Mouse (Mus musculus) fat pad, adult 2 months (tissue): ENCODE data around the gene Irs2.
A peak's percentile ranks its signal among the peaks of the same experiment; 100 is the strongest.

Experiments used
- DNase-seq: peaks from one replicate; pipeline ENCODE4 v3.0.0-alpha.2; 2011; ENCODE audit warnings: low read depth, low spot score; ENCODE audit errors: extremely low read depth

Irs2 gene

DNA sequence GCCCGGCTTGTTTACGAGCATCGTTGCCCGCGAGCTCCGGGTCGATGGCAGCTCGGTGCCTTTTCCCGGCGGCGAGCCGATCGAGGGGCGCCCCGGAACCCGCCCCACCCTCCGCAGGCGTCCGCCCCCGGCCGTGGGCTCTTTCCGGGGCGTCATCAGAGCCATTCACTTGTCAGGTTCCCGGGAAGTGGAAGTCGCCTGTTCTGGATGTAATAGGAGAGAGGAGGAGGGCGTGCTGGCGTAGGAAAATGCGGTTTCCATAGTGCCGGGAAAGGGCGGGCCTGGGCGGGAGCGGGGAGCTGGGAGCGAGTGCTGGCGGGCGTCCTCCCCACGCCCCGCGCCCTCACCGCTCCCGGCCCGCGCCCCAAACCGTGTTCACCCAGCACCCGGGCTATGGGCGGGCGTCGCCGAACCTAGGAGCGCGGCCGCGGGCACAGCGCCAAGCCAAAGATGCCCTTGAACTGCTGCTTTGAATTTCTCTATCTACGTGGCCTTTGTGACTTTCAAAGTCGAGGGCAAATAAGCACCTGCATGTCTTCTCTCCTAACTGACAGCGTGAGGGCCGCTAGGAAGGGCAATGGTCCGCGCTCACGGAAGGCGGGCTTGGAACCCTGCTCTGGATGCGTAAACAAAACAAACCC, 1.3 kb upstream of the Irs2 start:
- DNase-seq, result no peak

DNA sequence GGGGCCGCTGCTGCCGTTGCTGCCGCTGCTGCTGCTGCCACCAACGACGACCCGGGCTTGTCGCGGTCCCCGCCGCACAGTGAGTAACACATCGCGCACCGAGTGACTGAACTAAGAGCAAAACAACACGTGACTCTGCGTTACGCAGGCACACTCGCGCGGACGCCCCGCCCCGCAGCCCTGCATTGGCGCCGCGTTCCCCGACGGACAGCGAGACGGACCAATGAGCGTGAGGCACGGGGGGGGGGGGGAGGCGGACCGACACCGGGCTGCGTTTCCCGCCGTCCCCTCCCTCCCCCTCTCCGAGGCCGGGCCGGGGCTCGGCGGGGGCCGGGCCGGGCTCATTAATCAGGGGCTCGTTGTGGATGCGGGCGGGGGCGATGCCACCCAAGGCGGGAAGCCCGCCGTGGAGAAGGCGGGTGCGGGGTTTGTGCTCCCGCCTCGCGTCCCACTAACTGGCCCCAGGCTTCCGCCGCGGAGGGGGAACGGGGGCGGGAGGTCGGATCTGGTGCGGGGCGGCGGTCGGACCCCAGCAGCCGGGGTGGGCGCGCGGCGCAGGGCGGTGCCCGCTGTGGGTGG, 673 bp upstream of the Irs2 start:
- DNase-seq, result no peak

DNA sequence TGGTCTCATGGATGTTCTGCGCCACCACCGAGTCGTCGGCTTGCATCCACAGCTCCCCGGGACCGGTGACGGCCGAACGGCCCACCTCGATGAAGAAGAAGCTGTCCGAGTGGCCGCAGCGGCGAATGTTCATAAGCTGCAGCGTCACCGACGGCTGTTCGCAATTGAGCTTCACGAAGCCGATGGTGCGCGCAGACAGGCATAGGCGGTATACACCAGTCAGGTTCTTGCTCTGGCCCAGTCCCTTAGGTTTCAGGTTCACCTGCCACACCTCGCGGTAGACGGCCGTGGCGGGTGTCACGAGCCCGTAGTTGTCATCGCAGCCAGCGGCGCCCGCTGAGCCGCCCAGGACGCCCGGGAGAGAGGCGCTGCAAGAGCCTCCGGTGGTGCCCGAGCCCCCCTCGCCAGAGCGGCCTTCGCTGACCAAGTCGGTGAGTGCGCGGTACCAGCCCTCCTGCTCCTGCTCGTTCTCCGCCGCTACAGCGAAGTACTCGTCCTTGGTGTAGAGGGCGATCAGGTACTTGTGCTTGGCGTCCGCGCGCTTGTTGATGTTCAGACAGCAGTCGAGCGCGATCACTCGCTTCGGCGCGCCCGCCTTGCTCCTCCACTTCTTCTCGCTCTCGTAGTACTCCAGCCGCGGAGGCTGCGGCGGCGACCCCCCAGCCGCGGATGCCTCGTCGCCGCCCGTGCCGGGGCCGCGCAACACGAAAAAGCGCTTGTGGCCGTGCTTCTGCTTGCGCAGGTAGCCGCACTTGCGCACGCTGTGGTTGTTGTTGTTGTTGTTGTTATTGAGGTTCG, 478 bp downstream of the Irs2 start:
- no peak for DNase-seq

DNA sequence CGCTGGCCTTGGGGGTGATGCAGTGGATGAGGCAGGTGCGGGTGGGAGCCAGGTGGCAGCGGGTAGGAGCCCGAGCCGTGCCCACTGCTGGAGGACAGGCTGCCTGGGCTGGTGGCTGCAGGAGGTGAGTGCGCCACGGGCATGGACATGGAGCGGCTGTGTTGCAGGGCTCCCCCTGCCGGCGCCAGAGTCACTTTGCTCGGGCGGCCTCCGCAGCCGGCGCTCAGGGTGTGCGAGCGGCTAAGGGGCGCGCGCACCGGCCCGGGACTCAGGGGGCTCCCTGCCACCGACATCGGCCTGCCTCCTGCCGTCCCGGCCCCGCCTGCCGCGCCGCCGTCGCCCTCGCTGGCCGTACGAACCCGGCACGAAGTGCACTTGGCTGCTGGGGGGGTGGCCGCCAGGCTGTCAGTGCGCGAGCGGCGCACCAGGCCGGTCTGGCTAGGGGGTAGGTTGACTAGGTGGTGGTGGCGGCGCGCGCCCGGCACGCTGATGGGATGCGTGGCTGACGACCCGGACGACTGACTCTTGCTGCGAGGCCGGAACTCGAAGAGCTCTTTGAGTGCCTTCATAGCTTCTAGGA, 1.2 kb downstream of the Irs2 start:
- no peak for DNase-seq

DNA sequence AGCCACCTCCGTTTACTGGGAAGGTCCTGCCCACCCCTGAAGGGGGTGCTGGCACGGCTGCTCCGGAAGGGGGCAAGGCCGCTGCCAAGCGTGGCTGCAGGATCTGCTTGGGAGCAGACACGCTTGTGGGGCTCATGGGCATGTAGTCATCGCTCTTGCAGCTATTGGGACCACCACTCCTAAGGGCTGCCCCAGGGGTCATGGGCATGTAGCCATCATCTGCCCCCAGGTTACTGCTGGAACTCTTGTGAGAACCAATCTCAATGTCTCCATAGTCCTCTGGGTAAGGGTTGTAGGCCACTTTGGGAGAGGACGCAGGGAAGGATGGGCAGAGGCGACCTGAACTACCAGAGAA, 2.0 kb downstream of the Irs2 start:
- no peak for DNase-seq

DNA sequence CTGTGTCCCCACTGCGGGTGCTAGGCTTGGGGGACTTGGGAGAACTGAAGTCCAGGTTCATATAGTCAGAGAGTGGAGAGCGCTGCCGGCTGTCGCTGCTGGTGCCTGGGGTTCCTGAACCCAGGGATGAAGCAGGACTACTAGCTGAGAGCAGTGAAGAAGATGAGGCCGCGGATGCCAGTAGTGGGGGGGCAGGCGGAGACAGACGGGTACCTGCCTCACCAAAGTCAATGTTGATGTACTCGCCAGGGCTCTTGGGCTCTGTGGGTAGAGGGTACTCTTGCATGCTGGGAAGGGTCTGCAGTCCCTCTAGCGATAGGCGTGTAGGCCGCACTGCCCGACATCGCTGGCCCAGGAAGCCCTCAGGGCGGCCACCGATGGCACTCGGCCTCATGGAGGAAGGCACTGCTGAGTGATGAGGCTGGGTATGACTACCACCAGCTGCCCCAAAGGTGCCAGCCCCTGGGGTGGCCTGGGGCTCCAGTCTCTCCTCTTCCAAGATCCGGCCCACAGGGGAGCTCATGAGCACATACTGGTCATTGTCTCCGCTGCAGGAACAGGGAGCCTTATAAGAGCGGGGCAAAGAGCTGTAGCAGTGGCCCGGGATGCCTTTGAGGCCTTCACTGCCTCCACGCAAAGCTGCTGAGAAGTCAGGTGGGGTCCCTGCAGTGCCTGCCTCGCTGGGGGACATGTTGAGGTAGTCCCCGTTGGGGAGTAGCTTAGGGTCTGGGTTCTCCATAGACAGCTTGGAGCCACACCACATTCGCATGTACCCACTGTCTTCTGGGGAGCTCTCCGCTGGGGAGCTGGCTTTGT, 2.6 kb downstream of the Irs2 start:
- DNase-seq, result no peak

DNA sequence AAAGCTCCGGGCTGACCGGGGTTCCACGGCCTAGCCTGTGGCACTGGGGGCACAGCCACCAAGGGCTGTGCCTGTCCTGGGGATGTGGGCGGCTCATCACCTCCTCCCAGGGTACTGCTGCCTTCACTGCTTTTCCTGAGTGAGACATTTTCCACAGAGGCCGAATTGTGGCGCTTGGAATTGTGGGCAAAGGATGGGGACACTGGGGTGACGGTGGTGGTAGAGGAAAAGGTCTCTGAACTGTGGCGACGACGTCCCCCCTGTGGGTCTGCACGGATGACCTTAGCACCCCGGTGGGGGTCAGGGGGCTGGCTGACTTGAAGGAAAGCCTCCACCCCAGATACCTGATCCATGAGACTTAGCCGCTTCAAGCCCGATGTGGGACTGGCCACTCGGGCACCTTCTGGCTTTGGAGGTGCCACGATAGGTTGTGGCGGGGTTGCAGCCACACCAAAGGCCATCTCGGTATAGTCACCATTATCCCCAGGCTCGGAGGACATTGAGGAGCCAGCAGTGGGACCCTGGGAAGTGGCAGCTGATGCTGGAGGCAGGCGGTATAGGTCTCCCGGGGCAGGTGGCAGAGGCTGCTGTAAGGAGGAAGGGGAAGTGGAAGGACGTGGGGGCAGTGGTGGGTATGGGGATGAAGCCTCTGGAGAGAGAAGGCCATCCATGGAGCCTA, 3.3 kb downstream of the Irs2 start:
- DNase-seq, result no peak

DNA sequence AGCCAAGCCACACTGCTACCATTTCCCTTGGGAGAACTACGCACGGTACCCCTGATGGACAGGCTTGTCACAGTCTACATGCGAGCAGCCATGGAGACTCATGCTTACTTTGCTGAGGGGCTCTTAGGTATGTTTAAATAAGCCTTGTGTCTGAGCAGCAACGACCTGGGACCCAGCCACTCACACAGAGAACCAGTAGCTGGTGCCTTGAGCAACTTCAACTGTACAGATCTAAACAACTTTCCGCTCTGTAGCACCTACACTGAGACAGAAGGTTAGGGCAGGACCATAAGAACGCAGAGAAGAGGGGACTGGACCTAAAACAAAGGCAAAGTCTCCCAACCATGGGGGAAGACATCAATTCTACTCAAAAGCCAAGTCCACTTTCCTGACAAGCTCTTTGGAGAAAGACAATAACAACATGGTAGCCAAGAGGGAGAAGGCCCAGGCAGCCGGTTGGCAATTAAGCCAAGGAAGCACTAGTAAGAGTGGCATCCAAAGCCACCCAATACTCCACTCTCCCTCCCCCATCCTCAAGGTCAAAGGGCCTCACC, 4.3 kb downstream of the Irs2 start:
- DNase-seq, result no peak

DNA sequence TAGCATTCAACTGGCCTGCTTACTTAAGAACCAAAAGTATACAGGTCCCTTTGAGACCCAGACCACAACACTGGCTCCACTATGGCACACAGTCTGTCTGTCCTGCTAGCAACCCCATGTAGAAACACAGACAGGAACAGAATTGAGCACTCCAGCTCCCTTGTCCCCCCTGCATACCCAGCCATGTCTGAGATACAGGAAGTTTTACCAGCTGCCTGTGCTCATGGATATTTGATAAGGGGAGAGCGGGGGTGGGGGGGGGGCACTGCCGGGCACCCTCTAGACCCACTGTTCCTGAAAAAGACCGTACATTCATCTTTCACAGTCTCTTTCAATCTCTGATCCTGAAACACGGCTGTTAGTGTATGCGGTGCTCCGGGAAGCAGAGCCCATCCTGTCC, 5.0 kb downstream of the Irs2 start:
- no peak for DNase-seq

DNA sequence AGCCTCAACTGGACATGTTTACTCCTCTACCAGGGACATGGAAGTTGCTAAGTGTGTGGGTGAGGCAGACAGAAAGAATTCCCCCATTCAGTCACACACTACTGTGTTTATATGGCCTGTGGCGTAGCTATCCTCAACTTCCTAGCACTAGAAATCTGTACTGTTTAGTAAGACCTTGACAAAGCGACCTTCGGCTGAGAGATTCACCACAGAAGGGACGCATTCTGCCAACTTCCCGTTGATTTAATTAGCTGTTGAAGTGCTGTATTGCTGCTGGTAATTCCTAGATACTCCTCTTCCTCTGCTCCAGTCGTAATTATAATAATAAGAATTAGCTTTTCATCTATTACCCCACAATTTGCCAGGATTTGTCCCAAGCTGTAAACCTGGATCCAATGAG, 5.4 kb downstream of the Irs2 start:
- no peak for DNase-seq

DNA sequence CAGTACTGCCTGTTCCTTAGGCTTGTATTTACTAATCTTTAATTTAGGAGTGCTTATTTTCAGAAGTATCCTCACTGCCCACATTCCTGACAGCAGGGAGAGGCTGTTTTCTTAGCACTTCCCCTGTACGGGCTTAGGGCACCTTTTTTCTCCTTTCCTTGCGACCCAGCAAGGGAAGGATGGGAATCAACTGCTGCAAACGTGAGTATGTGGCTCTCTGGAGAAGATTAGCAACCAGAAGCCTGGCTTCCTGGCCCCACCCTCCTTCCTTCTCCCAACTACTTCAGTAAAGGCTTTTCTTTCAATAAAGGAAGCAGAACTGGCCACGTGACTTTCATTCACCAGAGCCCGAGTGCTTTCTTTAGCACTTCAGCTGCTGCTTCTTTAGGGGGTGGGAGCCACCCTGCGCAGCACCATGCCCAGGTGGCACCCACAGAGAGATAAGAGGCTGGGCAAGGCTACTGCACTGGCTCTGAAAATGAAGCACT, 7.2 kb downstream of the Irs2 start:
- DNase-seq, result no peak

DNA sequence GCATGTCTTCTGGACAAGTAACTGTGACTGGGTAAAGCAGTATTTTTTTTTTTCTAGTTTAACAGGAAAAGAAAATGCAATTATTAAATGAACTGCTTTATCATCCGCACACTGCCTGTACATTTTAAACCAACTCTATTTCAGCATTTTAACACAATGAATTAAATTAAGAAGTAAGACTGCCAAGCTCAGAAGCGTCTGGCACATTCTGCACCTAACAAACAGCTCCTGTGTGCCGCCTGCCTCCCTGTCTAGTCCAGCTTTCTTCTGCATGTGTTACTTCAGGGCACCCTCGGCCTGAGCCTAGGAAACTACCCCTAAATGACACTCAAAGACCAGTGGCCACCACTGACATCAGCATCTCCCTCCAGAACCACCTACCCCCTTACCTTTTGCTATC, 8.7 kb downstream of the Irs2 start:
- DNase-seq, result no peak

DNA sequence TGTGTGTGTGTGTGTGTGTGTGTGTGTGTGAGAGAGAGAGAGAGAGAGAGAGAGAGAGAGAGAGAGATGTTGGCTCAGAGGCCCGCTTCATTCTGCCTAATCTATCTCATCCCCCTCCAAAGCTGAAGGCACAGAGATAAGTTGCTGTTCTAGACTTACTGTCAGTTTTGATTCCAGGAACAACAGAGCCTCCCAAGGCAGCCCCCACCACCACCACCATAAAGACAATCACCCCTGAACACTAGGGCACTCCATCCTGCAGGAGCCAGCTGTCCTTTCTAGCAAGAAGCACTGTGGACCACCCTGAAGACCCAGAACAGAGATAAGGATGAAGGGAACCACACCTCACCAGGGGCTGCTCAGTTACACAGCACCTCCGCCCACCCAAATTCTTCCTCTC, 12.0 kb downstream of the Irs2 start:
- no peak for DNase-seq

DNA sequence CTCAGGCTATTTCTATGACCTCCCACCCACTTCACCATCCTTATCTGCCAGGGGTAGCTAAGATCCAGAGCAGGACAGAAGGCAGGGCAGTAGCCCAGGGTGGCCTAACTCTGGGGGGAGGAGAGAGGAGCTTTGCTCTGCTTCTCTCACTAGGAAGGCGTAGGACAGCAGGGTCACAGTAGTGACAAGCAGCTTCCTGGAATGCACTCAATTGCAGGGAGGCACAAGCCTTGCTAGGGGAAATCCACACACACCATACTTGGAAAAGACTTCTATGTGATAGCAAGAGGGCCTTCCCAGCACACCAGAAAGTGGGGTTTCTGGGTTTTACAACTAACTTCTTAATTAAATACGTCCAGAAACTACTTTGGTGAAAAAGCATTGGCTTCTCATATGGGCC, 12.5 kb downstream of the Irs2 start:
- DNase-seq, result no peak

DNA sequence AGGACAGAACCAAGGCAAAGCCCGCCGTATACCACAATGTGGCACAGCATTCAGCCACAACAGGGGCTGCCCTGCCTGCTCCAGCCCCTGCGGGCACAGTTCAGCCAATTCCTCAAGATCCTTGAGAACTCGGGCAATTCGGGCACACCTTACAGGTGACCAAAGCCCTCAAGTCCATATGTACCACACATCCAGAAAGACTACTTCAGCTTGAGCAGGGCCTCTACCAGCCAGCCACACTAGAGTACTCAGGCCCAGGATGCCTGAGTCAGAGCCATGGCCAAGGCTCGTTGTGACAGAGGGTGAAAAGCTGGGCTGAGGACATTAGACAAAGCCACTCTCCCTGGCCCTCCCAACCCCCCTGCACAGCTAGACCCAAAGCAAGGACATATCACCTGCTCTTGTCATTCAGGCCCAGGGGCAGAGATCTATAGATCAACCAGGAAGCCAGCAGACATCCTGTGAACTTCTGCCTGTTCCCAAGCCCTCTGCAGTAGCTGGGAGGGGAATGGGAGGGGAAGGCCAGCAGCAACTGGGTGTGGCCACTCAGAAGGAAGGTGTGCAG, 13.8 kb downstream of the Irs2 start:
- no peak for DNase-seq

DNA sequence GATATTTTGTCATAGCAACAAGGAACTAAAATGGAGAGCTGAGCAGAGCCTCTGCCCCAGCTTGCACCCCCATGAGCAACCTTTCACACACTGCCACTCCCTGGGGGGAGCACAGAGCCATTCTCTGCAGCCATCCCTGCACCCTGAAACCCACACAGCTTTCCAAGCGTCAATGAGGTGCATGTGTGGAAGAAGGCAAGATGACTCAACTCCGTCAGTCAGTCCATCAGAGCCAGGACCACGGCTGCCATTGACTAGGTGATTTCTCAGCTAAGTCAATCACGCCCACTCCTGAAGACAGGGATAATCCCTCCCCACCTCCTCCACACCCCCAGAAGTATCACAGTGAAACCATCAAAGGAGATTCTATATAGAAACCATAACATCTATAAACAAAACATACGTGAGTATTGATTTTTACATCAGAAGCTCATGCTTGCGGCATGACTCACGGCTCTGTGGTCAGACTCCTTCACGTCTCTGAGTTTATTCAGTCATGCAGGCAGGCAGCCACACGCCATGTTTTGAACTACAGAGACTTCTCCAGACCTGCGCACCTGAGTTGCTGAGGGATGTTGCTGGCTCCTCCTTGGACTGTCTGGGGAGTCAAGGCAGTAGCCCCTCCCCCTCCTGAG, 14.6 kb downstream of the Irs2 start:
- DNase-seq, result no peak

DNA sequence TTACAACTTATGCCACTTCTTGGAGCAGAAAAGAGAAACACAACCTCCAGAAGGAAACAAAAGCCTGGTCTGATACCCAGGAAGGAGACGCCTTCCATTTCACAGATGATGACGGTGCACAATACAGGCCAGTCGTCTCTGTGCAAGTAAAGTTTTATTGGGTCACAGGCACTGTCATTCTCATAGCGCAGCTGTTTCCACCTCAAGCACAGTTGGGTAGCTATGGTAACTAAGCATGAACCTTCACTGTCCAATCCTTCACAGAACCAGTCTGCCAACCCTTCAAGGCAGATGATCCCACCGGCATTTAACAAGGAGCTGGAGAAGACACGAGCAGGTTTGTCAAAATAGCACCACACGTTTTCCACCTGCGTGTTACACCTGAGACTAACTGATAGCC, 16.2 kb downstream of the Irs2 start:
- no peak for DNase-seq

DNA sequence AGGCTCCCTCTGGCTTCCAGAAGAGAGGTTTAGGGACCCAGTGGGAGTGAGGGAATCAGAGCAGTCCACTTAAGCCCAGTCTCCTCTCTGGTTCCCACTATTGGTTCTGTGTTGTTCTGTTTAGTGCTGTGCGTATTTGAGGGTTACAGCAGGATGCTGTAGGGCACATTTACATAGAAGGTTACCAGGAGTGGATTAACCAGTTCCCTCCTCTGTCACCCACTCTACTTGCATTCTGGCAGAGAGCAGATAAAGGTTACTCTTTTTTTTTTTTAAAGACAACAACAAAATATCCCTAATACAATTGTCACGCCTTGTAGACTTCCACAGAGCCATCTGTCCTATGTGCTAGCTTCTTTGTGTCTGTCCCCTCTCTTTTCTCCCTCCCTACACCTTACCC, 16.9 kb downstream of the Irs2 start:
- DNase-seq, result no peak

DNA sequence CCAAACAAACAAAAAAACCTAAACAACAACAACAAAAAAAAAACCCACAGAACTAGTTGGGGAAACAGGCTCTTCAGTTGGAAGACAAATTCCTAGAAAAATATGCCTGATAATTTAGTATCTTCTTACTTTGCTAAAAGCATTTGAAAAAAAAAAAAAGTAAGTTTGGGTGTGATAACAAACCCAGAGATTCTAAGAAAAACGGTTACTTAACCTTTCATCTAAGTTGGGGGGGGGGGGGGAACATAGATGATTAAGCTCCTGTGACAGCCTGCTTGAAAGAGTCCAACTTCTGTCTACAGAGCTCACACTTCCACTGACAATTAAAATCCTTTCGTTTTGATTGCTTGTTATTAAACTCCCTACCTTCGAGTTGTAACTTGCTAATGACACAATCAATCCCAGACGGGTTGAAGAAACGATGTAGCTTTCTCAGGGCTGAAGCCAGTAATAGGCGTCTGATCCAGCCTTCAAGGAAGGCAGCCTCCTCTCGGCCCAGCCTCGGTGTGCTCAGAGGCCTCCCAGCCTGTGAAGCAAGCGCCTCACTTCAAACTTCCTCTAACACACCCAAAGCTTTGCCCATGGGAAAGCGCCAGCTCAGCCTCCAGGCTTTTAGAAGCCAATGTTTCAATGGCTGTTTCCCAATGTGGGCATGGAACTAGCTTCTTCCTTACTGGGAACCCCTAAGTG, 17.7 kb downstream of the Irs2 start:
- peak; percentile 78 for DNase-seq
